ENCODE assay signal across 20 mouse cellular contexts in genomic region chr15:69253698-69254097, GRCm38 (mm10).
"Had no signal": no experiment of that assay in that cellular context is flagged by ENCODE, and none has a peak within 500 bp of the region (broad histone marks: within the 10 kb centered on the region; RNA-seq: fewer than 3 reads in every experiment).

No protein-coding gene starts in this region.

- ATAC-seq: forebrain, embryonic 13.5 days; forebrain, embryonic 14.5 days; forebrain, embryonic 15.5 days; forebrain, embryonic 16.5 days; forebrain, postnatal 0 days had no signal

- DNase-seq: cerebellum, adult 9-10 months; cerebellum, adult 9-11 months; cerebellum, postnatal 10 days; cerebellum, postnatal 14 days; cerebellum, postnatal 25 days; cerebellum, postnatal 36 days; embryo, embryonic 11 days; forebrain, postnatal 0 days; gastrocnemius, adult 2 months; gastrocnemius, postnatal 10 days; gastrocnemius, postnatal 14 days; gastrocnemius, postnatal 25 days; gastrocnemius, postnatal 36 days; heart, adult 11 months; heart, adult 18-20 months; heart, adult 2 months had no signal
